Mouse (Mus musculus) C2C12 (cell line): Measurements from ENCODE around the gene Gak. TPM values are rescaled to one million over a fixed set of nuclear protein-coding genes. Genes with fewer than 3 reads are reported as not detected.

Experiments used
- H3K27me3 ChIP-seq: one replicate; pipeline ENCODE4 v1.6.1; 2011; ENCODE audit not compliant: control insufficient read depth, insufficient read depth, insufficient read length
- H3K36me3 ChIP-seq: one replicate; pipeline ENCODE4 v1.6.1; 2011; ENCODE audit not compliant: control insufficient read depth, insufficient read depth
- H3K4me3 ChIP-seq: one replicate; pipeline ENCODE4 v1.5.1; 2011; ENCODE audit warnings: mild to moderate bottlenecking, control low read depth; ENCODE audit not compliant: poor library complexity, insufficient read depth, severe bottlenecking
- H3K79me2 ChIP-seq: one replicate; pipeline ENCODE4 v1.6.1; 2011; ENCODE audit not compliant: control insufficient read depth, insufficient read depth
- H3K79me3 ChIP-seq: one replicate; pipeline ENCODE4 v1.6.1; 2011; ENCODE audit warnings: low read depth, control low read depth
- H3ac ChIP-seq: one replicate; pipeline ENCODE3; 2011; ENCODE audit warnings: low read depth; ENCODE audit not compliant: control insufficient read depth, insufficient read length
- CEBPB ChIP-seq: IDR thresholded peaks from one replicate; pipeline ENCODE4 v1.6.1; 2011; ENCODE audit warnings: low read depth, mild to moderate bottlenecking, control low read depth, moderate library complexity
- CTCF ChIP-seq: IDR thresholded peaks from one replicate; pipeline ENCODE4 v1.5.1; 2011; ENCODE audit not compliant: control insufficient read depth, insufficient read depth, insufficient read length
- FOSL1 ChIP-seq: IDR thresholded peaks from one replicate; pipeline ENCODE4 v1.8.0; 2011; ENCODE audit warnings: mild to moderate bottlenecking, low read length; ENCODE audit not compliant: poor library complexity, insufficient read depth, severe bottlenecking
- MAX ChIP-seq: IDR thresholded peaks from one replicate; pipeline ENCODE4 v1.6.1; 2011; ENCODE audit warnings: mild to moderate bottlenecking, control low read depth
- MYOD1 ChIP-seq: IDR thresholded peaks from one replicate; pipeline ENCODE4 v1.6.1; 2011; ENCODE audit warnings: low read depth; ENCODE audit not compliant: control insufficient read depth, insufficient read length
- MYOG ChIP-seq: IDR thresholded peaks from one replicate; pipeline ENCODE4 v1.6.1; 2011; ENCODE audit not compliant: control insufficient read depth, insufficient read length; ENCODE audit errors: extremely low read depth
- USF1 ChIP-seq: IDR thresholded peaks from one replicate; pipeline ENCODE4 v1.6.1; 2011; ENCODE audit warnings: low read depth, mild to moderate bottlenecking, control low read depth, moderate library complexity
- polyA plus RNA-seq: library from polyadenylated mRNA; unstranded; fragments of >200 nt; fragmentation: generic; extraction: Trizol; gene quantifications from one replicate; pipeline ENCODE4 v1.2.1, GENCODE M21; 2012; ENCODE audit warnings: missing spikeins

Gene Gak
- polyA plus RNA-seq, 1 experiment = 44.0 TPM

GRCm38 (mm10) chr5:108565381-108565780 lies 64.2 kb downstream of the Gak start:
- Histone ChIP-seq H3K36me3 (peaks cover 36% of the 10 kb centered on the region), H3K79me2 (no peaks in the 10 kb centered on the region), H3K27me3 (no peaks in the 10 kb centered on the region), H3K4me3 (no peak overlapping the region), H3K79me3 (no peaks in the 10 kb centered on the region), H3ac (no peak overlapping the region)
- TF ChIP-seq MYOG = no peak
- no peak for TF ChIP-seq CEBPB
- no peak for TF ChIP-seq USF1
- TF ChIP-seq FOSL1 = no peak
- no peak for TF ChIP-seq CTCF
- no peak for TF ChIP-seq MAX
- TF ChIP-seq MYOD1 = no peak

GRCm38 (mm10) chr5:108564346-108564745 lies 65.2 kb downstream of the Gak start:
- H3K79me2 ChIP-seq = no peaks in the 10 kb centered on the region
- no peaks in the 10 kb centered on the region for H3K27me3 ChIP-seq
- no peak overlapping the region for H3ac ChIP-seq

GRCm38 (mm10) chr5:108562483-108562882 lies 67.1 kb downstream of the Gak start:
- H3K4me3 ChIP-seq = no peak overlapping the region
- no peak overlapping the region for H3ac ChIP-seq
- H3K27me3 ChIP-seq = no peaks in the 10 kb centered on the region
- no peaks in the 10 kb centered on the region for H3K79me2 ChIP-seq
- H3K79me3 ChIP-seq = no peaks in the 10 kb centered on the region
- peaks cover 10% of the 10 kb centered on the region for H3K36me3 ChIP-seq
- TF ChIP-seq MYOG (no peak), CEBPB (no peak), MYOD1 (no peak), FOSL1 (no peak), MAX (no peak), CTCF (no peak), USF1 (no peak)

More at GRCm38 (mm10) chr5:108564346-108564745, 65.2 kb downstream of the Gak start:
- peaks cover 27% of the 10 kb centered on the region for H3K36me3 ChIP-seq
- H3K4me3 ChIP-seq = no peak overlapping the region
- TF ChIP-seq MYOD1 = no peak
- TF ChIP-seq CEBPB = no peak
- no peak for TF ChIP-seq MAX
- TF ChIP-seq FOSL1 = no peak
- TF ChIP-seq MYOG = no peak
- no peak for TF ChIP-seq USF1
- no peak for TF ChIP-seq CTCF
- H3K79me3 ChIP-seq = no peaks in the 10 kb centered on the region

GRCm38 (mm10) chr5:108556986-108557385 lies 72.6 kb downstream of the Gak start:
- H3K4me3 ChIP-seq = no peak overlapping the region
- TF ChIP-seq MAX = no peak
- TF ChIP-seq USF1 = no peak
- TF ChIP-seq MYOD1 = no peak
- no peak for TF ChIP-seq CTCF
- TF ChIP-seq CEBPB = no peak
- no peak for TF ChIP-seq FOSL1
- no peak for TF ChIP-seq MYOG

GRCm38 (mm10) chr5:108554041-108554440 lies 75.5 kb downstream of the Gak start:
- Histone ChIP-seq H3K4me3 (no peak overlapping the region), H3K79me2 (no peaks in the 10 kb centered on the region), H3K36me3 (no peaks in the 10 kb centered on the region), H3K27me3 (peaks cover 12% of the 10 kb centered on the region), H3ac (no peak overlapping the region), H3K79me3 (no peaks in the 10 kb centered on the region)
- TF ChIP-seq CTCF (no peak), MYOD1 (no peak), FOSL1 (no peak), MAX (no peak), CEBPB (no peak), MYOG (no peak), USF1 (no peak)

More at GRCm38 (mm10) chr5:108556986-108557385, 72.6 kb downstream of the Gak start:
- H3K27me3 ChIP-seq = peaks cover 3% of the 10 kb centered on the region
- H3K36me3 ChIP-seq = no peaks in the 10 kb centered on the region
- H3K79me3 ChIP-seq = no peaks in the 10 kb centered on the region
- no peaks in the 10 kb centered on the region for H3K79me2 ChIP-seq
- H3ac ChIP-seq = no peak overlapping the region

GRCm38 (mm10) chr5:108550207-108550594 lies 79.4 kb downstream of the Gak start:
- Histone ChIP-seq H3K36me3 (no peaks in the 10 kb centered on the region), H3K27me3 (peaks cover 16% of the 10 kb centered on the region), H3K79me3 (no peaks in the 10 kb centered on the region), H3K4me3 (no peak overlapping the region), H3K79me2 (no peaks in the 10 kb centered on the region), H3ac (no peak overlapping the region)
- TF ChIP-seq FOSL1 (no peak), USF1 (no peak), MYOG (no peak), MYOD1 (no peak), MAX (no peak), CTCF (no peak), CEBPB (no peak)
